Mouse (Mus musculus): Measurements from ENCODE around the gene Htr3a. TPM values are rescaled to one million over a fixed set of nuclear protein-coding genes. Genes with fewer than 3 reads are reported as not detected.
A peak's percentile ranks its signal among the peaks of the same experiment; 100 is the strongest.

Htr3a gene
- total RNA-seq, 2 experiments from 2014 or later: 12.8 to 14.0 TPM

DNA sequence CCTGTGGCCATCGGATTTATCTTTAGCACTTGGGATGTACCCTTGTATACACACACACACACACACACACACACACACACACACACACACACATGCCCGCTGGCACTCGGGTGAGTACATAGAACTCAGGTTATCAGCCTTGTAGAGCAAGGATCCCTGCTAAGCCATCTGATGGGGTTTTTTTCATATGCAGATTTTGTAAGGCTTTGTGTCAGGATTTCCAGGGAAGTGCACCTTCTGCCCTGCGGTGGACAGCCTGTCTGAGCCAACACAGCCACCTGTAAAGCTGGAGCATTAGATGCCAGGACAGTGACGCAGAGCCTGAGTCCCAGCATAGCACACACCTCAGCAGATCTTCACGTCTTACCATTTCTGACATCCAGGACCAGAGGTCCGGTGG is 21.8 kb downstream of the Htr3a start:
- Histone ChIP-seq H3K27ac (no peak overlapping the region), H3K4me3 (no peak overlapping the region)
- no peak for TF ChIP-seq CTCF (conservative IDR thresholded peaks at IDR 0.05)
- no peak for DNase-seq (ENCODE audit: low spot score in 2 of 2)

DNA sequence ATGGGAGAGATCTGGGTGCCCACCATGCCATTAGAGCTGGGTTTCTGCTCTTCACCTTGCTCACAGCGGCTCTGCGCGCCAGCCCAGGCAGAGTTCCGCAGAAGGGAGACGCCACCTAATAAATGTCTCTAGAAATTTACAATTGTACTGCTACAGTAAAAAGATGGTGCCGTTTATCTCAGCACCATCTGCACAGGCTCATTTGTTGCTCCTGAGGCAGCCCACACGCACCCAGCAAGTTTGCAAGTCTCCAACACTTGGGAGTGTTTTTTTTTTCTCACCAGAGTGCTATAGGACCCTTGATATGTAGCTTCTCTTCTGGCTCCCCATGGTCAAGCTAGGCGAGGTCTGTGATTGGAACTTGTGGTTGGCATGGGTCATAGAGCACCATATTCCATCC is 38.0 kb downstream of the Htr3a start:
- TF ChIP-seq CTCF (conservative IDR thresholded peaks at IDR 0.05): no peak
- Histone ChIP-seq H3K4me3 (no peak overlapping the region), H3K27ac (no peak overlapping the region)
- peak in 1 of 2 experiments; percentile 36 for DNase-seq (ENCODE audit: low spot score in 2 of 2)

DNA sequence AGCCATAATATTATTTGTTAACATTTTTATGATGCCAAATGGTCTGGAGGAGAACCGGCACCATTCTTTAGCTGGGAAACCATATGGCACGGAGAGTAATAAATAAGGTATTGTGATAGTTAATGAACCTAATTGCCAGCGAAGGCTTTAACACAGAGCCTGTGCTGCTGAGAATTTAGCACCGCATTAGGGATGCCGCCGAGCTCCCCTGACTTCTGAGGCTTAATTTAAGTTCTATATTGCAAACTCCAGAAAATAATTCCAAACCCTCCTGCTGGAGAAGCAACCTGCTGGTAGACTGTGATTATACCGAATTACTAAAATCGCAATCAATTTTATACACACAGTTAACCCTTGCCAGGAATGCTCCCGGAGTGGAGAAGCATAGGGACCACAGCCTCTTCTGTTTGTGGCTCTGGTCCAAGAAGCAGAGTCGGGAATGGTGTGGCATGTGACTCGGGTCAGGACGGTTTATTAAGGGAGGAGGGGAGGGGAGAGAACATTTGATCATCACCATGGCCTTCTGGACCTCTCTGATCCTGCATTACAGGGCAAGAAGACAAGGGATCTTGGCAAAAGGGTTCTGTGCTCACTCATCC is 44.3 kb downstream of the Htr3a start:
- no peak for DNase-seq (ENCODE audit: low spot score in 2 of 2)

DNA sequence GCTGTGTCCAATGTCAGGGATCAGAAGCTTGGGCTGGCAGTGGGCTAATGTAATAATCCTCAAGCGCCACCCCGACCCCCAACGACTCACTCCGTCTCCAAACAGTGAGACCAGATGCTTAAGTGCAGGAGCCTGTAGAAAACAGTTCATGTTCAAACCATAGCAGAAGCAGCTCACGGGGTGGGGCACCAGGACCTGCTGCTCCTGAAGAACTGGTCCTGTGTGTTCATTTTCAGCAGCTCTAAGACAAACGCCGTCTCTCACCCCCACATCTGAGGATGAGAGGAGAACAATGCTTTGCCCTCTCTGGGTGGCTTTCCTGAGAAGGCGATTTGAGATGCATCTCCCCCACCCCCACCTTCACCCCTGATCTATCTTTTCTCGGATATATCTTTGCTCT is 45.7 kb downstream of the Htr3a start:
- no peak for DNase-seq (ENCODE audit: low spot score in 2 of 2)
- no peak overlapping the region for H3K4me3 ChIP-seq
- no peak overlapping the region for H3K27ac ChIP-seq
- TF ChIP-seq CTCF (conservative IDR thresholded peaks at IDR 0.05): no peak

More for the DNA sequence above, 44.3 kb downstream of the Htr3a start:
- Histone ChIP-seq H3K27ac (no peak overlapping the region), H3K4me3 (no peak overlapping the region)
- TF ChIP-seq CTCF (conservative IDR thresholded peaks at IDR 0.05): no peak

DNA sequence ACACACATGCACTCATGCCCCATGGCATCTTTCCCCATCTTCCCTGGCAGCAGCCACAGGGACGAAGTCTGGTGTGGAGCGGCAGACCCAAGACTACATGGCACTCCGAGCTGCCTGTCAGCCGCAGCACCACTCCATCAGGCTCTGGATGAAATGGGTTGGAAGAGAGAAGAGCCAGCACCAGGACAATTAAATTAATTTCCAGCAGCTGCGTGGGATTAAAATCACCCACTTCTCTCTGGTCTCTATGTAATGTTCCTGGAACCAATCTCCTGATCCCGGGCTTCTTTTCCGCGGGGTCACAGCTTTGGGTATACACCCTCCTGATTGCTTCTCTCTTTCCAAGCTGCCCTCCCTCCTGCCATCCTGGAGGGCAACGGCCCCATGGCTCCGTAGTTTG is 49.4 kb downstream of the Htr3a start:
- Histone ChIP-seq H3K4me3 (no peak overlapping the region), H3K27ac (peak overlapping the region; percentile 77)
- TF ChIP-seq CTCF (conservative IDR thresholded peaks at IDR 0.05): no peak
- no peak for DNase-seq (ENCODE audit: low spot score in 2 of 2)

DNA sequence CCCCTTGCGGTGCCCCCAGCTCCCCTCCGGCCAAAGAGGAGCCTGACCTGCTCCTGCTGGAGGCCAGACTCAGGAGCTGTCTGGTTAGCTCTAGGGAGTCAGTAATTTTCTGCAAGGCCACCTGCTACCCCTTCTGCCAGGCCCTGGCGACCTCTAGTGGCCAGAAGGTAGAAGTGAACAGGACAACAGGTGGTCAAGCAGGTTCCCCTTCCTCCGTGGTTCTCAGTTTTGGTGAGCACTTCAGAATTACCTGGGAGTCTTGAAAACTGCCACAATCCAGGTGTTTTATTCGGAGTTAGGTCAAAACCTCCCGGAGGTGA is 50.4 kb downstream of the Htr3a start:
- peak; percentile 97; the same call in 1 of the 2 replicates for TF ChIP-seq CTCF (conservative IDR thresholded peaks at IDR 0.05)
- no peak overlapping the region for H3K27ac ChIP-seq
- H3K4me3 ChIP-seq: no peak overlapping the region
- peak; percentile 60 to 73 for DNase-seq (ENCODE audit: low spot score in 2 of 2)

DNA sequence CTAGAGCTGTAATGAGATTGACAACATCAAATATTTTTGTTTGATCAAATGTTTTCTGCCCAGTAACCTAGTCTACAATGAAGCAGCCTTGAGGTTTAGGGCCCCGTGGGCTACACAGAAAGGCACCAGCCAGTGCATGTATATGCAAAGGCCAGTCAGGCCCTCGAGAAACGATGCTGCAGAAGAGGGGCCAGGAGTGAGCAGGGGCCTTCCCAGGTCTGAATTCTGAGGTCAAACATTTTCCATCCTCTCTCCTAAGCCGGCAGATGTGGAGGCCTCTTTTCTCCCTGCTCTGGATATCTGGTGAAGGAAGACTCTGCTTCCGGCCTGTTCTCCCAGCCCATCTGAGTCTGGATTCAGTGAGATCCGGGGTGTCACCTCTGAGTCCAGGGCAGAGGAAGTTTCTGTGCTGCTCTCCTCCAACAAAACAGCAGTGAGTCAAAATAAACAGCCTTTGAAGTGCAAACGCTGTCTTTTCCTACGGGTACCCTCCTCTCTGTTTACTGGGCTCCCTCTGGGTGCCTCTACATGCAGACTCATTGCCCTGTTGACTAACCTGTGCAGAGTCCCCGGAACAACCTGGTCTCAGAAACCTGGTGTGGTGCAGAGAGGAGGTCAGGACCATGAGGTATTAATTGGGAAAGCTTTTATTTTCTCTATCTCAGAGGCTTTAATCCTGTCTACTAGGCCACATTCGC is 50.9 kb downstream of the Htr3a start:
- peak overlapping the region; percentile 24; the same call in 1 of the 2 replicates for H3K27ac ChIP-seq
- DNase-seq (ENCODE audit: low spot score in 2 of 2): no peak
- TF ChIP-seq CTCF (conservative IDR thresholded peaks at IDR 0.05): no peak
- H3K4me3 ChIP-seq: no peak overlapping the region

DNA sequence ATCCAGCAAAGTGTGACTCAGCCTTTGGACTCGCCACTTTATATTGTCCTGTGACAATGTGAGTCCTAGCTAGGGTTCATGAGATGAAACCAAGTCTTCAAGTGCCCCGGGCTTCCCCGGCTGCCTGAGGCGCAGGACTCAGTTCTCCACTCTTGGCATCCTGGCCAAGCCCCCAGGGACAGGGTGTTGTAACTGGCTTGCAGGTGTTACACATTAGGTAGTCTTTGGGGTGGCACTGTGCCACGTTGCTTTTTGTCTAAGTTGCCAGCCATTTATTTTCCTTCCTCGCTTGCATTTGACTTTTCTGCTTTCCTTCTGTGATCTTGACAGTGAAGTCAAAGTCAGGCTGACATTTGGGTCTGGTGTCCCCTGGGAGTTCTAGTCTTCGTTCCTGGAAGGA is 53.0 kb downstream of the Htr3a start:
- TF ChIP-seq CTCF (conservative IDR thresholded peaks at IDR 0.05): no peak
- no peak overlapping the region for H3K27ac ChIP-seq
- DNase-seq (ENCODE audit: low spot score in 2 of 2): no peak
- no peak overlapping the region for H3K4me3 ChIP-seq

DNA sequence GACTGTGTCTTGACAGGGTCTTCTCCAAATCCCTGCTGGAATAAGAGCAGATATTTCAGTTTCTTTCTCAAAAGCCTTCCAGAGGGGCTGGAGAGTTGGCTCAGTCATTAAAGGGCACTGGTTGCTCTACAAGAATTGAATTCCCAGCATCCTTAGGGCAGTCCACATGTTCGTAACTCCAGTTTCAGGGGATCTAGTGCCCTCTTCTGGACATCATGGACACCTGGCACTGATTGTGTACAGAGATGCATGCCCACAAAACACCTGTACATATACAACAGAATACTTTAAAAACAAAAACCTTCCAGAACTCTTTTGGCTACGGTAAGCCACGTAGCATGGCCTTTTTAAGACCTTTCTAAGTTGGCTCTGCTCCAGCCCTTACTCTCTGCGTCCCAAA is 54.7 kb downstream of the Htr3a start:
- TF ChIP-seq CTCF (conservative IDR thresholded peaks at IDR 0.05): peak; percentile 44
- H3K27ac ChIP-seq: no peak overlapping the region
- DNase-seq (ENCODE audit: low spot score in 2 of 2): no peak
- H3K4me3 ChIP-seq: no peak overlapping the region

DNA sequence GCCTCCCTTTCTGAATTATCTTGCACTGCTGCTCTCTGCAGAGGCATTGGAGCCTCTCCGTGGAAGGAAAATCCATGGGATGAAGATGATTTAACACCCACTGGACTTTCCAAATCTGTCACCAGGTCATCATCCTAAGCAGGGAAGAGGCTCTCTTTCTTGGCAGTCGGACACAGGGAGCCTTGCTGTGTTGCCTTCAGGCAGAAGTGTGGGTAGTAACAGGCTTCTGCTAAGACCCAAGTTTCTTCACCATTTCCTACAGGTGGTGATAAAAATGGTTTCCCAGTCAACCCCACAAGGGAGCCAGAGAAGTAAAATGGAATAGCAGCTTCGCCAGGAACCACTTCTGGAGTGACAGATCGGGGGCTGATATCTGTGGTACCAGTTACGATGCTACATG is 61.4 kb downstream of the Htr3a start:
- DNase-seq (ENCODE audit: low spot score in 2 of 2): no peak
- H3K27ac ChIP-seq: no peak overlapping the region
- no peak overlapping the region for H3K4me3 ChIP-seq
- TF ChIP-seq CTCF (conservative IDR thresholded peaks at IDR 0.05): no peak

Other genes starting within 250 kb of the Htr3a start
- 100 to 1,000 TPM; 143 to 149 TPM for gene Zbtb16, start 74.9 kb downstream of the Htr3a start, total RNA-seq (2021)
- not detected for gene Htr3b, start 53.9 kb upstream of the Htr3a start, total RNA-seq (2021)
- 10 to 100 TPM; 33.7 to 34.5 TPM for gene Usp28, start 74.3 kb upstream of the Htr3a start, total RNA-seq (2021)
- gene Zw10, start 144.5 kb upstream of the Htr3a start, total RNA-seq (2021): 10 to 100 TPM; 17.3 to 17.9 TPM
- gene Tmprss5, start 170.2 kb upstream of the Htr3a start, total RNA-seq (2021): 1 to 10 TPM in 1 of 2 experiments, under 1 TPM in 1; 0.66 to 1.2 TPM

Measured in layer of hippocampus, adult 2 months (tissue).